Mouse (Mus musculus): ENCODE measurements at regions not wholly inside any gene's neighbourhood (a gene's known extent, or its start where the extent isn't known, plus 50 kb on each side); places are given as distances from the start of the nearest gene placed in this dataset.
"Not testable (repeated sequence)": the region's sequence is repeated elsewhere in the genome, so short reads cannot be mapped to it uniquely, and the experiment has no call there.

GRCm38 (mm10) chr10:96188168-96188567 lies 51.8 kb downstream of the Gm5426 start:
- DNase-seq (ENCODE audit: low read depth, low spot score) = no peak

- DNase-seq (ENCODE audit: low read depth, low spot score) = no peak
These were observed 54.0 kb downstream of the Gm5426 start for GRCm38 (mm10) chr10:96190168-96190987.

- peak; percentile 74 for DNase-seq (ENCODE audit: low read depth, low spot score)
These were observed 64.7 kb downstream of the Gm5426 start for GRCm38 (mm10) chr10:96200932-96201641.

- DNase-seq (ENCODE audit: low read depth, low spot score) = peak; percentile 42
These were observed 65.5 kb downstream of the Gm5426 start for GRCm38 (mm10) chr10:96201891-96202290.

- DNase-seq (ENCODE audit: low read depth, low spot score) = no peak
These were observed 66.5 kb downstream of the Gm5426 start for GRCm38 (mm10) chr10:96202871-96203270.

- DNase-seq (ENCODE audit: low read depth, low spot score) = peak; percentile 48
These were observed 67.8 kb downstream of the Gm5426 start for GRCm38 (mm10) chr10:96204198-96204597.

- no peak for DNase-seq (ENCODE audit: low read depth, low spot score)
These were observed 72.8 kb downstream of the Gm5426 start for GRCm38 (mm10) chr10:96209171-96209570.

GRCm38 (mm10) chr10:96211189-96211588 lies 74.8 kb downstream of the Gm5426 start:
- no peak for DNase-seq (ENCODE audit: low read depth, low spot score)

- peak; percentile 95 for DNase-seq (ENCODE audit: low read depth, low spot score)
These were observed 77.5 kb downstream of the Gm5426 start for GRCm38 (mm10) chr10:96213876-96214275.

GRCm38 (mm10) chr10:96214285-96214684 lies 77.9 kb downstream of the Gm5426 start:
- no peak for DNase-seq (ENCODE audit: low read depth, low spot score)

GRCm38 (mm10) chr10:96214946-96215345 lies 78.5 kb downstream of the Gm5426 start:
- DNase-seq (ENCODE audit: low read depth, low spot score) = peak; percentile 64

GRCm38 (mm10) chr10:96220731-96221130 lies 84.3 kb downstream of the Gm5426 start:
- DNase-seq (ENCODE audit: low read depth, low spot score) = no peak

GRCm38 (mm10) chr10:96230391-96230790 lies 94.0 kb downstream of the Gm5426 start:
- DNase-seq (ENCODE audit: low read depth, low spot score) = peak; percentile 45

GRCm38 (mm10) chr10:96231309-96231708 lies 94.9 kb downstream of the Gm5426 start:
- no peak for DNase-seq (ENCODE audit: low read depth, low spot score)

- DNase-seq (ENCODE audit: low read depth, low spot score) = no peak
These were observed 96.5 kb downstream of the Gm5426 start for GRCm38 (mm10) chr10:96232889-96233288.

- DNase-seq (ENCODE audit: low read depth, low spot score) = no peak
These were observed 98.4 kb downstream of the Gm5426 start for GRCm38 (mm10) chr10:96234564-96235412.

- DNase-seq (ENCODE audit: low read depth, low spot score) = not testable (repeated sequence)
These were observed 99.6 kb downstream of the Gm5426 start for GRCm38 (mm10) chr10:96236031-96236430.

GRCm38 (mm10) chr10:96236777-96237373 lies 100.5 kb downstream of the Gm5426 start:
- no peak for DNase-seq (ENCODE audit: low read depth, low spot score)

GRCm38 (mm10) chr10:96237572-96238130 lies 101.2 kb downstream of the Gm5426 start:
- no peak for DNase-seq (ENCODE audit: low read depth, low spot score)

GRCm38 (mm10) chr10:96238251-96238650 lies 101.8 kb downstream of the Gm5426 start:
- DNase-seq (ENCODE audit: low read depth, low spot score) = peak; percentile 34

GRCm38 (mm10) chr10:96238850-96239249 lies 102.4 kb downstream of the Gm5426 start:
- no peak for DNase-seq (ENCODE audit: low read depth, low spot score)
